Mouse (Mus musculus) CD8-positive naive resting alpha-beta T cell, adult 2 months (primary cell): ENCODE data around the gene Isg20l2.

Experiments used
- DNase-seq, 2 experiments: peaks; one replicate each; pipeline ENCODE4 v3.0.0; 2022; ENCODE audit warnings: low read depth in 2 of 2, low spot score in 2 of 2

The Isg20l2 gene

GRCm38 (mm10) chr3:87910573-87911141 lies 19.5 kb upstream of the Isg20l2 start:
- no peak for DNase-seq

DNA sequence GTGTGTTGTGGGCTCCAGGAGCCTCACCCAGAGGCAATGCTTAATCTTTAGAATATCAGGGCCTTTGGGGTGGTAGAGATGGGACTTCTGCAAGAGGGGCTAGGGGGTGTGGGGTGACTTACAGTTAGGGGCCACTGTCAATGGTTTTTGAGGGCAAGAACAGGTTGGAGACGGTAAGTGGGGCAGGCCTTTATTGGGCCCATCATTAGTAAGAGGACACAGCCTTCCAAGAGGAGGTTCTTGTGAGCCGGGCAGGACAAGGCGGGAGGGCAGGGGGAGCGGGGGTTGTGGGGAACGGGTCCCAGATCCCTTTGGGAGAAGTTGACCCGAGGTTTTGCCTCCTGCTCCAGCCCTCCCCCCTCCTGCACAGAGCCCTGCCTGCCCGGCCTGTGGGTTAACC lies 16.6 kb upstream of the Isg20l2 start:
- DNase-seq, result no peak

DNA sequence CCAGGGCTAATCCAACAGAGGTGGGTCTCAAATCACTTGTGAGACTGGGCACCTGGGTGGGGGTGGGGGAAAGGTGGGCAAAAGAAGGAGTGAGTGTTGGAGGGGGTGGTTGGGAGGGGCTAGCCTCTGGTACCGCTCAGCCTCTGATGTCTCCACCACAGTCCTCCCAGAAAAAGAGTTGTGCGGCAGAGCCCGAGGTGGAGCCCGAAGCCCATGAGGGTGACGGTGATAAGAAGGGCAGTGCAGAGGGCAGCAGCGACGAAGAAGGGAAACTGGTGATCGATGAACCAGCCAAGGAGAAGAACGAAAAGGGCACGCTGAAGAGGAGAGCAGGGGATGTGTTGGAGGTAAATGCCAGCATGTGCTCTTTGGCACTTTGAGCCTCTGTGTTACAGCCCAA lies 16.2 kb upstream of the Isg20l2 start:
- no peak for DNase-seq

DNA sequence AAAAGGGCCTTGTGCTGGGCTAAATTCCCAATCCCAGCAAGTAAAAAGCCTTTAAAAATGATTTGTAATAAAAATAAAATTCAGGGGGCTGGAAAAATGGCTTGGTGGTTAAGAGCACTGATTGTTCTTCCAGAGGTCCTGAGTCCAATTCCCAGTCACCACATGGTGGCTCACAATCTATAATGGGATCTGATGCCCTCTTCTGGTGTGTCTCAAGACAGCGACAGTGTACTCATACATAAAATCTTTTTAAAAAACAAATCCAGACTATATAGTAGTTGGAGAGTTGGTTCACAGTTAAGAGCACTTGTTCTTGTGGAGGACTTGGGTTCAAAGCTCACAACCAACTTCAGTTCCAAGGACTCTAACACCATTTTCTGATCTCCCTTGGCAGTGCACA lies 13.1 kb upstream of the Isg20l2 start:
- no peak for DNase-seq

GRCm38 (mm10) chr3:87918551-87918950 lies 11.6 kb upstream of the Isg20l2 start:
- no peak for DNase-seq

DNA sequence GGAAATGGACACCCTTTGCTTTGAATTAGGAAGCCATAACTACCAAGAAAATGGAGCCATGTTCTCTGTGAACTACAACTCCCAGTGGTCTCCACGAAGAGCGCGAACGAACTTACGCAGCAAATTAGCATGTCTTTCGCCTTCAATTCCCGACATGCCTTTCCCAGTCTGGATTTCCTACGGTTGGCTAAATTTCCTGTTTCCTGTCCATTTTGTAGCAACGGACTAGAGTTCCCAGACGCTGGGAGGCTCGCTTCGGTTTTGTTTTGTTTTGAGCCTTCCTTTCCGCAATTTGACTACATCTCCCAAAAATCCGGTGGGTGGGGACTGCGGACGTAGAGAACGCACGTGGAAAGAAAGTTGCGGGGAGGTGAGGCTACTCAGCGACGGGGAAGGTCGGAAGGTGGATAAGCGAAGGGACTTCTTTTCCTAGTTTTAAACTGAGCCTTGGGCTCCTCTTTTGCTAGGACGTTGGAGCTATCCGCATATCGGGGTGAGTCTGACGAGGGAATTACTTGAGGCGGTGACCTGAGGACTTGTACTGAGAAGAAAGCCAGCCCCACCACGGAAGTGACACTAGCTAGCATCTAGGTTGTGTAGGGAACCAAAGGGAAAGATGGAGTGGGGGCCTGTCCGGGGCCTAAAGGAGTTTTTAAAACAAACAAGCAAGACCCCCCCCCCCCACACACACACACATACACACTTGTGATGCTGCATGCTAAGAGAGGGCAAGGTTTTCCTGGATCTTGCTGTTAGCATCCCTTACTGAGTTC lies 10.6 kb upstream of the Isg20l2 start, which contains the start of gene Mrpl24:
Gene Mrpl24, plus strand, starts transcription at position 171 of the 773 bp plus-strand sequence.
- peak; percentile 53 to 58 for DNase-seq

DNA sequence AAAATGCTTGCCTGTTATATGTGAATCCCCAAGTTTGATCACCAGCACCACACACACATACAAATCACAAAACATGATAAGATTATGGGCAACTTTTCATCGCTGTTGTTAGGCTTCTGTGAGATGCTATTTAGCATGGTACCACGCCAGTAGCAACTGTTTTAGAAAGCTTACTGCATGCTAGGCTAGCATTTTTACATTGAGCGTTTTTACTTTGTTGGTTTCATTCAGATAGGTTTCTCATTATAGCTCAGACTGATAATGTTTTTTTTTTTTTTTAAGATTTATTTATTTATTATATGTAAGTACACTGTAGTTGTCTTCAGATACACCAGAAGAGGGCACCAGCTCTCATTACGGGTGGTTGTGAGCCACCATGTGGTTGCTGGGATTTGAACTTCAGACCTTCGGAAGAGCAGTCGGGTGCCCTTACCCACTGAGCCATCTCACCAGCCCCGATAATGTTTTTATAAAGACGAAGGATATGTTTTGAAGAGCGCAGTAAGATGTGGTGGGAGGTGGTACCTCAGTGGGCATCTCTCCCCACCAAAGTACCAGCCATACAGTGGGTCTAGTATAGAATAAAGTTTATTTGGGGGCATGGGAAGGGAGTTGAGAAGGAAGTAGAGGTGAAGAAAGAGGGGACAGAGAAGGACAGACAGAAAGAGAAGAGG lies 9.7 kb upstream of the Isg20l2 start:
- no peak for DNase-seq

DNA sequence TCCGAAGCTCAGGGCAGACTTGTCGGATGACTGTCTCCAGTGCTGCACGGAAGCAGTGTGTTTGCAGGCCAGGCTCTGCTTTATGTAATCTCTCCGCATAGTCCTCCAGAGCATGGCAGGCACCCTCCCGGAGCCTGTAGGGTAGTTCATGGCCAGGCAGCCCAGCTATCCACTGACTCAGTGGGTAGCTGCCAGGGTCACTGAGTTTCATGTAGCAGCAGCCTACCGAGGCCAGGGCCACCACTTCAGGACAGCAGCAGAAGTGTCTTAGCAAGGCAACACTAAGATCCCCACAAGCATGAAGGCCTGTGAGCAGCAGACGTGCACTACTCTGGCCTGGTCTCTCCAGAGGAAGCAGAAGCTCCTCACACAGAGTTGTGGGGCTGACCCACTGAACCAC lies 5.1 kb upstream of the Isg20l2 start:
- no peak for DNase-seq

DNA sequence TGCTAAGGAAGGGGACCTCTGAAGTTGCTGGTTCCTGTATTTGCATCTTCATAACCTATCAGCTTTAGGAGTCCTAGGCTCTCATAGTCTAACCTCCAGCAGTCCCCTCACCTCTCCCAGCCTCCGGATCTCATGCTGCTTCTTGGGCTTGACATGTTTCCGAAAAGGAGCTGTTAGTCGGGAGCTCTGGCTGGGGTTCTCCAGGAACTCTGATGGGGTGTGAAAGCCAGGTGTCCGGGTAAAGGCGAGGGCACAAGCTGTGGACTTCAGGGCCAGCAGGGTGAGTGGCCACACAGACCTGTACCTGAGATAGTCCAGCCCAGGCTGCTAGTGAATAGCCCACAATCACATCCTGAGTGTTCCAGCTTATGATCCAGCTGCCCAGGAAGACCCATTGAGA lies 2.7 kb upstream of the Isg20l2 start:
- DNase-seq, result no peak

GRCm38 (mm10) chr3:87929341-87930077 lies 605 bp upstream of the Isg20l2 start:
- no peak for DNase-seq

DNA sequence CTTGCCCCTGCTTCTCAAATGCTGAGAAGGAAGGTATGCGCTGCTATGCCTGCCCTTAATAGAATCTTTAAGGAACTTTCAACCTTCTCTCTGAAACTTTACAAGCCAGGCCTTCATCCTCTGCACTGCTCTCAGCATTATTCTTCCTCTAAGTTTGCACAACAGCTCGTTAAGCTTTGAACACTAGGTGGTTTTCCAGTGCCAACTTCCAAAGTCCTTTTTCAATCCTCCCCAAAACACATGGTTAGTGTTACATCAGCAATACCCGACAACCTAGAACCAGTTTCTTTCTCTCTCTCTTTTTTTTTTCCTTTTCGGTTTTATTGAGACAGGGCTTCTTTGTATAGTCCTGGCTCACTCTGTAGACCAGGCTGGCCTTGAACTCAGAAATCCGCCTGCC lies 3.9 kb downstream of the Isg20l2 start:
- no peak for DNase-seq

GRCm38 (mm10) chr3:87934501-87934900 lies 4.4 kb downstream of the Isg20l2 start:
- DNase-seq, result no peak

- DNase-seq, result no peak
These were observed 5.1 kb downstream of the Isg20l2 start for GRCm38 (mm10) chr3:87935201-87935600.

DNA sequence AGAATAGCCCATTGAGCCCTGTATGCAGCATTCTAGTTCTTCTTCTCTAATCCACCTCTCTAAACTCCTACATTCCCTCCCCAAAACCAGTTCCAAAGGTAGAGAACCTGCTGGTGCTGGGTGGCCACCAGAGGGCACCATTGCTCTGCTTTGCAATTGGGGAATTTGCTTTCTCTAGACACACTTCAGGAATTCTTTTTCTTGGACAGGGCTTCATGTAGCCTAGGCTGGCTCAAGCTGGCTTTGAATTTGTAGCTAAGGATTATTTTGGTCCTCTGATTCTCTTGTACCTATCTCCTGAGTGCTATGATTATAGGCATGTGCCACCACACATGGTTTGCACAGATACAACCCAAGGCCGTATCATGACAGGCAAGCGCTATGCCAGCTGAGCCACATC lies 5.7 kb downstream of the Isg20l2 start:
- peak; percentile 48 to 52 for DNase-seq

GRCm38 (mm10) chr3:87940611-87941010 lies 10.5 kb downstream of the Isg20l2 start:
- DNase-seq, result no peak

DNA sequence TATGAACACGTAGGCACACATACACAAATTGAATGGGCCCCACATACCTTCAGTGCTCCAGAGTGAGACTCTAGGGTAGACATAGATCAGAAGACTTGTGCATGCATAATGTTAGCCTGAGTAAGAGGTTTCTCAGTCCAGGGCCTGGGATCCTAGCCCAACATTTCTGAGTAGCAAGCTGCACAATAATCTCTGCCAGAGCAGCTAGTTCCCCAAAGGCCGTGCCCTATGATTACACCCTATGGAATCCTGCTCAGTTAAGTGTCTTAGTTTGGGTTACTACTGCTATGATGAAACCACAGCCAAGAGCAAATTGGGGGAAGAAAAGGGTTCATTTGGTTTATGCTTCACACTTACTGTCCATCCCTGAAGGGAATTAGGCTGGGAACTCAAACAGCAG lies 12.4 kb downstream of the Isg20l2 start:
- no peak for DNase-seq

DNA sequence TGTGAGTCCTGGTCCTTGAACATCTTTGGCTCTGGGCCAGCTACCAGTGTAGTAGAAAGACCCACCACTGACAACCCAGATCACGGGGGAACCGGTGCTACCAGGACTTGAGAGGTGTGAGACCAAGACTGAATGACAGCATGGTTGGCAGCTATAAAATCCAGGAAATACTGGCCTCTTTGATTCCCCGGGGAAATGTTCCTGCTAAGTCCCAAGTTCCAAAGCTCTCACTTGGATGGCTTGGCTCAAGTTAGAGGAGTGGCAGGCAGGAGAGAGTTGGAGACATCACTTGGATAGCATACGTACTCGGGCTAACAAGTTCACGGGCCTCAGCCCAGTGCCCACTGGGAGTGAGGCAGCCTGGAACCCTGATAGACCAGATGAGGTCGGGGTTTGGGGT lies 13.5 kb downstream of the Isg20l2 start:
- DNase-seq, result no peak

GRCm38 (mm10) chr3:87944838-87945600 lies 14.9 kb downstream of the Isg20l2 start:
- DNase-seq, result no peak

DNA sequence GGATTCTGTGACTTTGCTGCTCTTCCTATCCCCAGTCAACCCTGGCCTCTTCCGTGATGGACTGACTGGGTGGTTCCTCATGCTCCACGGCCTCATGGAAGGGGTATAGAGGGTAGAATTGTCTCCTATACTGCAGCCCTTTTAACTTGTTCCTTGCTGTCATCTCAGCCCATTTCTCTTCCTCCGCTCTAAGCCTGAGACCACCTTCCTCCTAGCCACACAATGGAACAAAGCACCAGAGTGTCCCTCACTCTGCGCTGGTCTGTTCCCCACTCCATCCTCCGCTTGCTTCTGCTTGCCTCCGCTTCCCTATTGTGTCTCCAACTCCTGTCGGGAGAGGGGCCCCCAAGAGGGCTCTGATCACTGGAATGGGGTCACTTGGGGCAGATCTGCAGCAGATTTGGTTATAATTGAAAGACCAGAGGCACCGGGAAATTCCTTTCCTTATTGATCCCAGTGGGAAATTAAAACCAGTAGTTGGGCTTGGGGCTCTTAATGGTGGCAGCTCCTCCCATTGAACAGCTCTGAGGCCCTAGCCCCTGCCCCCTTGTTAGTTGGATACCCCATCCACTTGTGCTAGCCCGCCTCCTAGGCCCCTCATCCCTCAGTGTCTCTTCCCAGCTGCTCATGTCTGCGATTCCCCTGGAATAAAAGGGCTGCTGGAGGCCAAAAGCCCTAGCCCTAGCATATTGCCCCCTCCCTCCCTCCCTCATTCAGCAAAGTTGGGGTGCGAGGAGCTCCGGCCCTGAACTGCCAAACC lies 15.8 kb downstream of the Isg20l2 start:
- DNase-seq, result no peak

- no peak for DNase-seq
These were observed 16.4 kb downstream of the Isg20l2 start for GRCm38 (mm10) chr3:87946541-87946860.
